Mouse (Mus musculus) thymus, postnatal 0 days (tissue): ENCODE results near the gene A330070K13Rik. TPM values are rescaled to one million over a fixed set of nuclear protein-coding genes. Genes with fewer than 3 reads are reported as not detected.

Experiments
- DNase-seq: peaks from one replicate; pipeline ENCODE4 v3.0.0-alpha.2; 2015; ENCODE audit warnings: low spot score
- polyA plus RNA-seq: library from polyadenylated mRNA; unstranded; fragments of >200 nt; fragmentation: Nextera tagmentation; extraction: Ambion mirVana; gene quantifications from 2 replicates; pipeline ENCODE4 v1.2.1, GENCODE M21; 2015

The A330070K13Rik gene
- polyA plus RNA-seq = not detected in 2 replicates

- no peak for DNase-seq
These were observed at the start of gene A330070K13Rik for GRCm38 (mm10) chr5:130384222-130384912. A330070K13Rik (minus strand) TSS chr5:130384631.

DNA sequence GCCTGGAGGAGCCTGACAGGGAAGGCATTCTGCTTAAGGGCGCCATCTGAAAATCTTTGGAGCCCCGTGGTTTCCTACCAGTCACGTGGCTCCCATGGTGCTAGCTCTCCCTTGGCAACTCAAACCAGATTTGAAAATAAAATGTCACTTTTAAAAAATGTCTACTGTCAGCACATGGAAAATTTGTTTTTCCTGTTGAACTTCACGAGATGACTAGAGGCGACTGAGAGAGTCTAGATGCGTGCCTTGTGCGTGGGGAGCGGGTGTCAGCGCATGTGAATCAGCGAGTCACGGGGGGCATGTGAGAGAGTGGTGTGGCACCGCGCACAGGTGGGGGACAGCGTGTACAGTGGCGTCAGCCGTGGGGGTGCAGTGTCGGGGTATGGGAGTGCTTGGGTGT is 27.1 kb upstream of the A330070K13Rik start:
- no peak for DNase-seq

- no peak for DNase-seq
These were observed 25.3 kb upstream of the A330070K13Rik start for GRCm38 (mm10) chr5:130409706-130410105.

GRCm38 (mm10) chr5:130405201-130405600 is 20.8 kb upstream of the A330070K13Rik start:
- DNase-seq = peak; percentile 7

- DNase-seq = no peak
These were observed 15.9 kb upstream of the A330070K13Rik start for GRCm38 (mm10) chr5:130400136-130400917.

- DNase-seq = no peak
These were observed 10.7 kb upstream of the A330070K13Rik start for GRCm38 (mm10) chr5:130395142-130395541.

- no peak for DNase-seq
These were observed 10.0 kb upstream of the A330070K13Rik start for GRCm38 (mm10) chr5:130394386-130394785.

- no peak for DNase-seq
These were observed 9.4 kb upstream of the A330070K13Rik start for GRCm38 (mm10) chr5:130393618-130394355.

GRCm38 (mm10) chr5:130386418-130386817 is 2.0 kb upstream of the A330070K13Rik start:
- no peak for DNase-seq

- DNase-seq = no peak
These were observed 9.0 kb downstream of the A330070K13Rik start for GRCm38 (mm10) chr5:130375411-130375810.

DNA sequence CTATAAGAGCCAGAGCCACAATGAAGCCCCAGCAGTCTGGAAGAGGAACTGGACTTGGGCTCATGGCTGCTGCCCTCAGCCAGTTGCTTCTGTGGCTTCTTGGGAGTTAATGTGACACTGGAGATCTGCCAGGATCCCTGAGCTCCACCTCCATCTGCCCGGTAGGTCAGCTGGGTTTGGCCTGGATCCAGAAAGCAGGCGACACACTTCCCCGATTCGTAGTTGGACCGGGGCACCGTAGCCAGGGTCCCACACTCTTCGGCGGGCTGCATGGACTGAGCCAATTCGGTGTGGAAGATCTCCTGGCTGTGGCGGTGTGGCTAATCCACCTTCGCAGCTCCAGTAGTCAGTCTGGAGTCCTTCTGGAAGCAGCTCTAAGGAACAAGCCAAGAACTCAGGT is 15.2 kb downstream of the A330070K13Rik start, which contains the start of gene Caln1:
Caln1 (plus strand) TSS at position 219 of the 400 bp plus-strand sequence.
- DNase-seq = no peak

- DNase-seq = no peak
These were observed 16.2 kb downstream of the A330070K13Rik start for GRCm38 (mm10) chr5:130368236-130368635.

GRCm38 (mm10) chr5:130363773-130364172 is 20.7 kb downstream of the A330070K13Rik start:
- DNase-seq = no peak

DNA sequence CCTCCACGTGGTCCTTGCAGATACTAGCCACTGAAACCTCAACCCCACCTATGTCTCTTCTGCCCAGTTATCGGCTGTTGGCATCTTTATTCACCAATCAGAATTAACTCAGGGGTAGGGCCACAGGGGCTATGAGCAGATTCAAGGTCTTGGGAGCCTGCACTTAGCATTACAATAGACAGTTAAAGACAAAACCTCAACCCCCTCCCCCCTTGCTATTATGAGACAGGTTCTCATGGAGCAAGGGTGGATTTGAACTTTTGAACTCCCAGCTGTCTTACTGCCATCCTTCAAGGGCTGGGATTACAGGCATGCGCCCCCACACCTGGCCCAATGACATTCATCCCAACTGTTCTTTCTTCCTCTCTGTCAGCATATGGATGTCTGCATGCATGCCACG is 21.3 kb downstream of the A330070K13Rik start:
- DNase-seq = no peak

GRCm38 (mm10) chr5:130355223-130355622 is 29.2 kb downstream of the A330070K13Rik start:
- DNase-seq = no peak

DNA sequence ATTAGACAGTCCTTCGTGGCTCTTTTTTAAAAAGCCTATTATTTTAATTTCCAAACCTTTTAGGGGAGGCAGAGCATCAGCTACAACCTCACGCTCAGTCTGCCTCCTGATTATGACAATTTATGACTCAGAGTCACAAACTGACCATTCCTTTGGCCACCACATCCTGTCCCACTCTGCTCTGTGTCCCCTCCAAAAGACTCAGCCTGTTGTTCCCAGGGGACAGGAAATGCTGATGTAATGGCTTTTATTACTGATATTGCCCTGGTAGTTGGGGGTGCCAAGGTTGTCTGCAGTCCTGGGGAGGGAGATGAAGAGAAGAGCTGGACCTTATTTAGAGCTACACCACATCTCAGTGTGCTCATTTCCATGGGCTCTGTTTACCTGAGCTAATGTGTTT is 38.6 kb downstream of the A330070K13Rik start:
- DNase-seq = no peak

- DNase-seq = no peak
These were observed 39.4 kb downstream of the A330070K13Rik start for GRCm38 (mm10) chr5:130344999-130345398.

DNA sequence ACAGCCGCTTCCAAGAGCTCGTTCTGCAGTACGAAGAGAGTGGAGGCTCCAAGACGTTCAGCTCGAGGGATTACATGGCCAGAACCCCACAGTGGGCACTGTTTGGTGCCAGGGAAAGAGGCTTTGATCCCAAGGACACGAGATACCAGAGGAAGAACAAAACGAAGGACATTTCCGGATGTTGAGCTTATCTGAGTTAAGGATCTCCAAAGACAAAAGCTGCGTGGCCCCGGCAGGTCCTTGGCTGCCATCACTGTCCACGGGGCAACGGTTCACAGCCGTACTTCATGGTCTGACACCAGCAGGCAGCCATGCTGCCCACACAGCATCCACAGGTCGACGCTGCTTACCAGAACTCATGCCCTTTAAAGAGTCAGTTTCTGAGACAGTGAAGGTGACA is 43.8 kb downstream of the A330070K13Rik start:
- no peak for DNase-seq

DNA sequence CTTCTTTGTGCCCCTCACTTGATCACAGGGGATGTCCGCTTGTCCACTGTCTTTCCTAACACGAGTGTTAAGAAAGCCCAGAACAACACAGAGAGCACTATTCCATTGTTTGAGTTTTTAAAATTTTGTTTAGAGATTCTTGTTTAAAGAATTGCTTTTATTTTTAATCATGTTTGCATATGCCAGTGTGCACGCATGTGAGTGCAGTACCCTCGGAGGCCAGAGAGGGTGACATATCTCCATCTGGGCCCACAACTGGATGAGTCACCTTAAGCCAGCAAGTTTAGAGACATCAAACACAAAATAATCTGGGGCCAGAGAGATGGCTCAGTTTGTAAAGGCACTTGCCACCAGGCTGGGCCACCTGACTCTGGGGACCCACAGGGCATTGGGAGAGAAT is 49.0 kb downstream of the A330070K13Rik start:
- no peak for DNase-seq

DNA sequence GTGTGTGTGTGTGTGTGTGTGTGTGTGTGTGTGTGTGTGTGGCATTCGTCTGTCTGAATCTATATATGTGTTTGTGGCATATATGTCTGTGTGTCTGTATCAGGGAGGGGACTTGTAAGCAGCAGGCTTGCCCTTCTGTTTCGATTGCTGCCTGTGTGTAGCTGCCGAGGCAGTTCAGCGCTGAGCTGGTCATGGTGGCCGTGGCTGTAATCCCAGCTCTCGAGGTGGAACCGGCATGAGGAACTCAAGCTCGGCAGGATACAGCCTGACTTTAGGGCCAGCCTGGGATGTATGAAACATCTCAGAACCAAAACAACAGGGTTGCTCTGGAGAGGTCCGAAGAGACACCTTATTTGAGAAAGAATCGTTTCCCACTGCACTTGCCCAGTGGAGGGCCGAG is 50.5 kb downstream of the A330070K13Rik start:
- no peak for DNase-seq

DNA sequence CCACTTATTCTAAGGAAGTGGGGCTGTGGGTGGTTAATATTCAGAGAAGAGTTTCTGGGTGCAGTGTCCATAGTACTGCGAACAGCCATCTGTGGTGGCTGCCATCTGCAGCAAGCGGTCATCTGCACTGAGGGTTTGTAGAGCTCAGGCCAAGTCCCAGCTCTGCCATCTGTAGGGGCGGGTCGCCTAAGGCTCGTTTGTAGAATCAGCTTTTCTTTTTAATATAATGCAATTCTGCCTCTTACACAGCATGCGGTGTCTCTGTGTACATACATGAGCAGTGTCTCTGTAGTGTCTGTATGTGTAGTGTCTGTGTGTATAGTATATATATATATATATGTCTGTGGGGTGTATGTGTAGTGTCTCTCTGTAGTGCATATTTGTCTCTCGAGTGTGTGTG is 50.9 kb downstream of the A330070K13Rik start:
- DNase-seq = no peak

DNA sequence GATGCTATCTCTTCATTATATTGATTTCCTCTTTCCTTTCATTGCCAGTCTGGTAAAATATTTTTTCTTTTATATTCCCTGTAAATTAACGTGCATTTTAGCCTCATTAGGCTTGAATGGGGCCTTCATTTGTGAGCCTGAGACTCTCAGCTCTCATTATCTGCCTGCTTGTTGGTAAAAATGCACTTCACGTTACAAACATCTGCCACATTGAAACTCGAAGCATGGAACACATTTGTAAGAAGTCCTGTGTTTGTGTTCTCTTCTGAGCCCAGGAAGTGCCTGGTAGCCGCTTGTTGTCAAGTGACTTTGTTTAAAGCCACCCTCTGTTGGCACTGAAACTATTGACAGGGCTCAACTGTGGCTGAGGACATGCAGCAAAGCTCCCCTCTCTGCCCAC is 53.2 kb downstream of the A330070K13Rik start:
- DNase-seq = no peak
